Mouse (Mus musculus) NIH3T3 (cell line): ENCODE results near the gene Gm9508.
"Not testable (repeated sequence)": the region's sequence is repeated elsewhere in the genome, so short reads cannot be mapped to it uniquely, and the experiment has no call there.

Source experiments
- DNase-seq: peaks from one replicate; pipeline ENCODE4 v3.0.0-alpha.2; 2012; ENCODE audit warnings: low read depth

Gene Gm9508

GRCm38 (mm10) chr10:77697133-77697532, at the start of gene Gm9508:
Gm9508 (minus strand) TSS chr10:77697233.
- DNase-seq = no peak

GRCm38 (mm10) chr10:77741924-77742688, 45.1 kb upstream of the Gm9508 start, which contains the start of gene Gm18596:
Gm18596 (minus strand) TSS chr10:77742638.
- DNase-seq = not testable (repeated sequence)

GRCm38 (mm10) chr10:77738929-77739328, 41.9 kb upstream of the Gm9508 start:
- DNase-seq = no peak

GRCm38 (mm10) chr10:77735928-77736327, 38.9 kb upstream of the Gm9508 start:
- no peak for DNase-seq

- DNase-seq = peak; percentile 22
Measured at GRCm38 (mm10) chr10:77729241-77729640, 32.2 kb upstream of the Gm9508 start.

GRCm38 (mm10) chr10:77728280-77728679, 31.2 kb upstream of the Gm9508 start:
- DNase-seq = peak; percentile 43

- DNase-seq = no peak
Measured at GRCm38 (mm10) chr10:77726186-77726585, 29.2 kb upstream of the Gm9508 start, which contains the start of gene Gm10100. Gm10100 (plus strand) TSS chr10:77726486.

GRCm38 (mm10) chr10:77724855-77725254, 27.8 kb upstream of the Gm9508 start:
- DNase-seq = no peak

- DNase-seq = not testable (repeated sequence)
Measured at GRCm38 (mm10) chr10:77720299-77720698, 23.3 kb upstream of the Gm9508 start, which contains the start of gene Krtap12-1. Krtap12-1 (plus strand) TSS chr10:77720599.

- DNase-seq = no peak
Measured at GRCm38 (mm10) chr10:77715507-77715906, 18.5 kb upstream of the Gm9508 start, which contains the start of gene Gm10142. Gm10142 (plus strand) TSS chr10:77715807.

GRCm38 (mm10) chr10:77713734-77714133, 16.7 kb upstream of the Gm9508 start:
- no peak for DNase-seq

GRCm38 (mm10) chr10:77711157-77711556, 14.1 kb upstream of the Gm9508 start, which contains the start of gene Gm10024:
Gm10024 (plus strand) TSS chr10:77711457.
- not testable (repeated sequence) for DNase-seq

GRCm38 (mm10) chr10:77709831-77710230, 12.8 kb upstream of the Gm9508 start:
- peak; percentile 32 for DNase-seq

- no peak for DNase-seq
Measured at GRCm38 (mm10) chr10:77706326-77706725, 9.3 kb upstream of the Gm9508 start, which contains the start of gene Gm10272. Gm10272 (plus strand) TSS chr10:77706626.

GRCm38 (mm10) chr10:77690356-77690807, 6.7 kb downstream of the Gm9508 start, which contains the start of gene Gm19402:
Gm19402 (minus strand) TSS chr10:77690757.
- DNase-seq = not testable (repeated sequence)

- no peak for DNase-seq
Measured at GRCm38 (mm10) chr10:77687021-77687420, 10.0 kb downstream of the Gm9508 start.

- no peak for DNase-seq
Measured at GRCm38 (mm10) chr10:77685895-77686664, 11.0 kb downstream of the Gm9508 start, which contains the start of gene Tspear. Tspear (plus strand) TSS chr10:77686569.

- DNase-seq = no peak
Measured at GRCm38 (mm10) chr10:77684181-77684580, 12.9 kb downstream of the Gm9508 start.

- no peak for DNase-seq
Measured at GRCm38 (mm10) chr10:77682994-77683393, 14.0 kb downstream of the Gm9508 start.

GRCm38 (mm10) chr10:77677562-77677961, 19.5 kb downstream of the Gm9508 start:
- no peak for DNase-seq

GRCm38 (mm10) chr10:77673765-77674164, 23.3 kb downstream of the Gm9508 start:
- no peak for DNase-seq

- DNase-seq = no peak
Measured at GRCm38 (mm10) chr10:77671519-77671918, 25.5 kb downstream of the Gm9508 start.
